Mouse (Mus musculus): Measurements from ENCODE around the gene Shank2. TPM values are rescaled to one million over a fixed set of nuclear protein-coding genes. Genes with fewer than 3 reads are reported as not detected.

The Shank2 gene
- polyA plus RNA-seq, 1 experiment from 2014 or later, result 0.69 TPM

DNA sequence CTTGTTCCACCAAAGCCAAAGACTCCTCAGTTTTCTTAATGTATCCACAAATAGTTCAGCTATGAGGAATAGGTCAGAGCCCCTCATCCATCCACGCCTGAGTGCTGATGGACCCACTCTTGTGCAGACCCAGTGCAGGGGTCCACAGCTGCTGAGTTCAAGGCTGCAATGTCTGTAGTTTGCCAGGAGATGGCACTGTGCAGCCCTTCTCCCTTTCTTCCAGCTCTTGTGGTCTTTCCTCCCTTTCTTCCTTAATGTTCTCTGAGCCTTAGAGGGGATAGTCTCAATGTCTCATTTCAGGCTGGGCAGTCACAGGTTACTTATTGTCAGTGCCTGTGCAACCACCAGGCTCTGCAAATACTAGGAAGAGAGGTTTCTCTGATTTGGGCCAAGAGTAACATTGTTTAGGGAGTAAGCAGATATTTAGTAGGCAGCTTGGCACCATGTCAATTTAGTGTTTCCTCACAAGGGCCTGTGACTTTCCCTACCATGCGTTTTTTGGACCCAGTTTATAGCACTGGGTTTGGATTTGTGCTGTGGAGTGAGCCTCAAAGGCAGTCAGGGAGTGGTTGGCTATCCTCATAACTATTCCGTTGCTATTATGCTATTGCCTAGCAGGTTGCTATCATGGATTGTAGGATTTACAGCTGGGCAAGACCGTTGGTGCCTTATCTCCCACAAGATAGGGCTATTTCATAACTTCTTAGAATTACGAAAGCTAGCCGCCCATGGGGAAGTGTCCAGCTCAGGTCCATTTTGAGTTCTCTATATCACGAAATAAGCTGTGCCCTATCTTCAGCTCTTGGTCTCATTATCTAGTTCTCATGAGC lies 54.2 kb downstream of the Shank2 start:
- 60% methylated on average over 7 of the region's 7 CpGs for WGBS
- no peaks in the 10 kb centered on the region for H3K27me3 ChIP-seq (ENCODE audit: control insufficient read depth, insufficient read depth, low read length)
- no peaks in the 10 kb centered on the region for H3K36me3 ChIP-seq (ENCODE audit: control insufficient read depth, insufficient read depth, low read length)
- H3K4me1 ChIP-seq (replicated peaks; ENCODE audit: control insufficient read depth, insufficient read depth), result no peaks in the 10 kb centered on the region
- ATAC-seq (ENCODE audit: low FRiP score, low TSS enrichment) (peak; percentile 27; the same call in 1 of the 2 replicates), DNase-seq (ENCODE audit: low spot score) (peak; percentile 30)
- no peak for TF ChIP-seq EP300 (optimal IDR thresholded peaks at IDR 0.05)
- peak; percentile 82 for TF ChIP-seq CTCF (IDR thresholded peaks at IDR 0.05; ENCODE audit: low read depth)
- no peak overlapping the region for H3K4me3 ChIP-seq (ENCODE audit: low read depth, low read length)
- no peak overlapping the region for H3K27ac ChIP-seq (replicated peaks)
- no peak overlapping the region for H3K4me2 ChIP-seq (replicated peaks; ENCODE audit: low read depth)
- H3K9me3 ChIP-seq (ENCODE audit: control insufficient read depth, low read length), result no peaks in the 10 kb centered on the region
- H3K9ac ChIP-seq (ENCODE audit: low read length), result no peak overlapping the region

DNA sequence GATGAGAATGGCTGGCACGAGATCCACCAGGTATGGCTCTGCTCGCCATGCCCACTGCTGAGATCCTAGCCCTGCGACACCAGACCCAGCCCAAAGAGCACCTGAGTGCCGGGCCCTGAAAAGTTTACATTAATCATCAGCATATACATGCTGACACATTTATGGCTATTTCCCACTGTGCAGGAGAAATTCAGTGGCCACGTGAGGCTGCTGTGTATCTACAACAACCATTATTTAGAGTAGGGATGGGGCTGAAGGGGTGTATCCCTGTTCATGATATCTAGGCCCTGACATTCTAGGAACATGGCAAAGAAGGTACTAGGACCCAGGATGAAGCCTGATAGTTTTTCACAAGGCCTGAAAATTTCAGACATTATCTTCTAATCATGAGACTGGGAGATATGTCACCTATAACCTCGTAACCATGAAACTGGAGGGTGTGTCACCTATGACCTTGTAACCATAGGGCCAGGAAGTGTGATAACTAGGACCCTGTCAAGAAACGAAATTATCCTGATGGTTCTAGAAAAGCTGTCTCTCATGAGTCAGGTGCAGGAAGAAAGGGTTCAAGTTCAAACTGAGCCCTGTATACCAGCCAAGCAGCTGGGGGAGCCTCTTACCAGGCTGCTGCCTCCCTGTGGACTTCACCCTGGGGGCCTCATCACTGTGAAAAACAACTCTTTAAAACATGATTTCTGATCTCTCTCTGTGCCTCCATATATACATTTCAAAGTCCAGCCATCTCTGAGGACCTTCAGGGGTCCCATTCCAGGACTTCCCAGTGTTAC lies 68.6 kb downstream of the Shank2 start:
- TF ChIP-seq EP300 (optimal IDR thresholded peaks at IDR 0.05) (no peak), CTCF (IDR thresholded peaks at IDR 0.05; ENCODE audit: low read depth) (no peak)
- H3K27me3 ChIP-seq (ENCODE audit: control insufficient read depth, insufficient read depth, low read length), result no peaks in the 10 kb centered on the region
- no peaks in the 10 kb centered on the region for H3K9me3 ChIP-seq (ENCODE audit: control insufficient read depth, low read length)
- H3K36me3 ChIP-seq (ENCODE audit: control insufficient read depth, insufficient read depth, low read length), result no peaks in the 10 kb centered on the region
- ATAC-seq (ENCODE audit: low FRiP score, low TSS enrichment), result no peak
- no peak overlapping the region for H3K27ac ChIP-seq (replicated peaks)
- H3K4me1 ChIP-seq (replicated peaks; ENCODE audit: control insufficient read depth, insufficient read depth), result no peaks in the 10 kb centered on the region
- no peak for DNase-seq (ENCODE audit: low spot score)
- no peak overlapping the region for H3K4me3 ChIP-seq (ENCODE audit: low read depth, low read length)
- no peak overlapping the region for H3K9ac ChIP-seq (ENCODE audit: low read length)
- H3K4me2 ChIP-seq (replicated peaks; ENCODE audit: low read depth), result no peak overlapping the region
- 70% methylated on average over 7 of the region's 7 CpGs for WGBS

DNA sequence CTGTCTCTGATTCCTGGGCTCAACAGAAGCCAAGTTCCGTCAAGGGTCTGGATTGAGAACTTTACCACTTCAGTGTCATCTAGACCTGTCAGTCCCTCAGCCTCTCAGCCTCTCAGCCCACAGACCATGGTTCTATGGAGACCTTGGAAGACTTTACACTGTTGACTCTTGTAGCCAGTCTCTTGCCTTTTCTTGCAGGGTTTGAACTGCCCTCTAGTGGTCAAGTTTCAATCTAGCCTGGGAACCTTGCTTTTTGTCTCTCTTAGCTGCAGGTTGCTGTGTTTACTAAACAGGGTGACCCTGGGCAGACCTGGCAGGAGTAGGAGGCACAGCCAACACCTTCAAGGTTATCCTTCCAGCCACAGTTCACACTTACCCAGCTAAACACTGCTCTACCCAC lies 70.5 kb downstream of the Shank2 start:
- Histone ChIP-seq H3K9ac (ENCODE audit: low read length) (no peak overlapping the region), H3K4me2 (replicated peaks; ENCODE audit: low read depth) (no peak overlapping the region), H3K27me3 (ENCODE audit: control insufficient read depth, insufficient read depth, low read length) (no peaks in the 10 kb centered on the region), H3K4me1 (replicated peaks; ENCODE audit: control insufficient read depth, insufficient read depth) (no peaks in the 10 kb centered on the region), H3K27ac (replicated peaks) (no peak overlapping the region), H3K4me3 (ENCODE audit: low read depth, low read length) (no peak overlapping the region), H3K9me3 (ENCODE audit: control insufficient read depth, low read length) (no peaks in the 10 kb centered on the region), H3K36me3 (ENCODE audit: control insufficient read depth, insufficient read depth, low read length) (no peaks in the 10 kb centered on the region)
- WGBS, result 54% methylated on average over 1 of the region's 1 CpGs
- DNase-seq (ENCODE audit: low spot score) (peak; percentile 25), ATAC-seq (ENCODE audit: low FRiP score, low TSS enrichment) (no peak)
- TF ChIP-seq EP300 (optimal IDR thresholded peaks at IDR 0.05) (no peak), CTCF (IDR thresholded peaks at IDR 0.05; ENCODE audit: low read depth) (peak; percentile 78)

DNA sequence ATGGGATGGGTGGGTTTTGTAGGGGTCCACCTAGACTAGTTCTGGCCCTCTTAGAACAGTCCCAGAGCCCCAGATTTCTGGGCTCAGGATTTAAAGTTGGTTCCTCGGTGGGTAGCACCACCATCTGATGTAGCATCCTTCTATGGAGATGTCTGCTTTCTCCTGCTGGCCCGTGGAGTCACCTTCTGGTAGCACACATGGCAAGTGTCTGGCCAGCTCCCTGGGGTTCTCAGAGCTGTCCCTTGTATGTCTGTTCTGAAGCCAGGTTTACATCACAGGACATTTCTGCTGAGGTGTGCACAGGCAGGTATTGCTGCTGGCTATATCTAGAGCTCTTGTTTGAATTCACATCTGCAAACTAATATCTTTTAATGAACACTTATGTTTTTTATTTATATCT lies 71.1 kb downstream of the Shank2 start:
- Histone ChIP-seq H3K36me3 (ENCODE audit: control insufficient read depth, insufficient read depth, low read length) (no peaks in the 10 kb centered on the region), H3K9me3 (ENCODE audit: control insufficient read depth, low read length) (no peaks in the 10 kb centered on the region), H3K4me1 (replicated peaks; ENCODE audit: control insufficient read depth, insufficient read depth) (no peaks in the 10 kb centered on the region), H3K27ac (replicated peaks) (no peak overlapping the region), H3K4me3 (ENCODE audit: low read depth, low read length) (no peak overlapping the region), H3K27me3 (ENCODE audit: control insufficient read depth, insufficient read depth, low read length) (no peaks in the 10 kb centered on the region), H3K4me2 (replicated peaks; ENCODE audit: low read depth) (no peak overlapping the region), H3K9ac (ENCODE audit: low read length) (no peak overlapping the region)
- ATAC-seq (ENCODE audit: low FRiP score, low TSS enrichment) (no peak), DNase-seq (ENCODE audit: low spot score) (no peak)
- TF ChIP-seq EP300 (optimal IDR thresholded peaks at IDR 0.05), result no peak
- no peak for TF ChIP-seq CTCF (IDR thresholded peaks at IDR 0.05; ENCODE audit: low read depth)
- WGBS, result 79% methylated on average over 2 of the region's 2 CpGs

DNA sequence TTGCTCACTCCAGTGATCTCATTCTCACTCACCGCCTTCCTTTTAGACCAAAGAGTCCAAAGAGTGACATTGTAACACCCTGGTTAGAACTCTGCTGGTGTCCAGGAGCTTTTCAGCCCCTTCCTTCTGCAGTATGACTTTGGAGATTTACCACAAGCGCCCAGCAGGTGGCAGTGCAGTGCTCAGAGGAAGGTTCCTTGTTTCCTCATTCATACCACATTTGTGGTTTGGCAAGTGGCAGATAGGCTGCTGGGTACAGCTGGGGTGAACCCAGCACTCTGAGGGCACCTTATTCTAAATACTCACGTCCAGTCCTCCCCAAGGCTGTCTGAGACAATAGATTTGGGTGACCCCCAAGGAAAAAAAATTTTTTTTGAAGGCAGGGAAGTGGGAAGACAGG lies 73.0 kb downstream of the Shank2 start:
- no peaks in the 10 kb centered on the region for H3K27me3 ChIP-seq (ENCODE audit: control insufficient read depth, insufficient read depth, low read length)
- no peak overlapping the region for H3K4me3 ChIP-seq (ENCODE audit: low read depth, low read length)
- H3K4me1 ChIP-seq (replicated peaks; ENCODE audit: control insufficient read depth, insufficient read depth), result no peaks in the 10 kb centered on the region
- no peak overlapping the region for H3K9ac ChIP-seq (ENCODE audit: low read length)
- no peaks in the 10 kb centered on the region for H3K36me3 ChIP-seq (ENCODE audit: control insufficient read depth, insufficient read depth, low read length)
- no peak overlapping the region for H3K4me2 ChIP-seq (replicated peaks; ENCODE audit: low read depth)
- ATAC-seq (ENCODE audit: low FRiP score, low TSS enrichment) (peak; percentile 33; the same call in 1 of the 2 replicates), DNase-seq (ENCODE audit: low spot score) (peak; percentile 79)
- H3K9me3 ChIP-seq (ENCODE audit: control insufficient read depth, low read length), result no peaks in the 10 kb centered on the region
- H3K27ac ChIP-seq (replicated peaks), result no peak overlapping the region
- 20% methylated on average over 3 of the region's 3 CpGs for WGBS
- TF ChIP-seq CTCF (IDR thresholded peaks at IDR 0.05; ENCODE audit: low read depth) (peak; percentile 91), EP300 (optimal IDR thresholded peaks at IDR 0.05) (no peak)

DNA sequence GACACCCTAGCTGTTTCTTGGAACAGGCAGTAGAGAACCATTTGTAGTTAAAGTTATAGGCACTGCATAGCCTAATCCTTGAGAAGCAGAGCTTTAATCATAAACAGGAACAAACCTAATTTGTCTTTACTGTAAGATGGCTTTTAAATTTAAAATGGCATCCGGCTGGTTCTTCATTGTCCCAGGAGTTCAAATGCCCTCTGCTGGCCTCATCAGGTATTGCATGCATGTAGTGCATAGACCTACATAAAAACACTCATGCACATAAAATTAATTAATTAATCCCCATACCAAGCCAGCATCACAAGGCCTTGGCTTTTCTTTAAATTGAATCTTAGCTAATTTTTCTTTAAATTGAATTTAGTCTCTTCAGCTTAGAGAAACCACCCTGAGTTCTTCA lies 76.9 kb downstream of the Shank2 start:
- H3K27ac ChIP-seq (replicated peaks), result no peak overlapping the region
- H3K9ac ChIP-seq (ENCODE audit: low read length), result no peak overlapping the region
- no peaks in the 10 kb centered on the region for H3K9me3 ChIP-seq (ENCODE audit: control insufficient read depth, low read length)
- peak; percentile 47 for DNase-seq (ENCODE audit: low spot score)
- ATAC-seq (ENCODE audit: low FRiP score, low TSS enrichment), result no peak
- H3K4me3 ChIP-seq (ENCODE audit: low read depth, low read length), result no peak overlapping the region
- H3K36me3 ChIP-seq (ENCODE audit: control insufficient read depth, insufficient read depth, low read length), result no peaks in the 10 kb centered on the region
- H3K4me2 ChIP-seq (replicated peaks; ENCODE audit: low read depth), result no peak overlapping the region
- 79% methylated on average over 1 of the region's 1 CpGs for WGBS
- no peaks in the 10 kb centered on the region for H3K27me3 ChIP-seq (ENCODE audit: control insufficient read depth, insufficient read depth, low read length)
- TF ChIP-seq EP300 (optimal IDR thresholded peaks at IDR 0.05) (no peak), CTCF (IDR thresholded peaks at IDR 0.05; ENCODE audit: low read depth) (peak; percentile 73)
- no peaks in the 10 kb centered on the region for H3K4me1 ChIP-seq (replicated peaks; ENCODE audit: control insufficient read depth, insufficient read depth)
